Mouse (Mus musculus) liver, adult 2 months (tissue): ENCODE results near the gene Oas1g. TPM values are rescaled to one million over a fixed set of nuclear protein-coding genes. Genes with fewer than 3 reads are reported as not detected.
"Not testable (repeated sequence)": the region's sequence is repeated elsewhere in the genome, so short reads cannot be mapped to it uniquely, and the experiment has no call there.

Experiments
- DNase-seq: peaks from one replicate; pipeline ENCODE4 v3.0.0-alpha.2; 2011; ENCODE audit warnings: low read depth, low spot score; ENCODE audit errors: extremely low read depth
- H3K27ac ChIP-seq: fragments of 200-500 bp; replicated peaks from 2 replicates; pipeline ENCODE4 v1.5.1; 2012; ENCODE audit warnings: low read depth, mild to moderate bottlenecking, control low read depth, inconsistent platforms, low read length; ENCODE audit not compliant: insufficient read depth
- H3K27me3 ChIP-seq: fragments of 200-500 bp; 2 replicates; pipeline ENCODE4 v1.6.1; 2012; ENCODE audit warnings: mild to moderate bottlenecking, moderate library complexity, low read length, inconsistent platforms; ENCODE audit not compliant: control insufficient read depth, insufficient read depth
- H3K36me3 ChIP-seq: fragments of 200-500 bp; 2 replicates; pipeline ENCODE4 v1.6.1; 2012; ENCODE audit warnings: low read length, inconsistent platforms; ENCODE audit not compliant: control insufficient read depth, insufficient read depth
- H3K4me1 ChIP-seq: fragments of 200-500 bp; 2 replicates; pipeline ENCODE4 v1.6.1; 2011; ENCODE audit warnings: low read length; ENCODE audit not compliant: control insufficient read depth, insufficient read depth
- H3K4me3 ChIP-seq: fragments of 200-500 bp; 2 replicates; pipeline ENCODE4 v1.5.1; 2011; ENCODE audit warnings: low read depth, mild to moderate bottlenecking, control low read depth, low read length, moderate library complexity; ENCODE audit not compliant: insufficient read depth
- H3K79me2 ChIP-seq: fragments of 200-500 bp; 2 replicates; pipeline ENCODE4 v1.6.1; 2012; ENCODE audit warnings: inconsistent platforms, mild to moderate bottlenecking, low read length, moderate library complexity; ENCODE audit not compliant: control insufficient read depth, insufficient read depth
- H3K9ac ChIP-seq: fragments of 200-500 bp; 2 replicates; pipeline ENCODE4 v1.6.1; 2012; ENCODE audit warnings: low read depth, mild to moderate bottlenecking, control low read depth, inconsistent platforms, low read length
- CTCF ChIP-seq: fragments of 200-500 bp; IDR thresholded peaks from 2 replicates; pipeline ENCODE4 v1.5.1; 2011; ENCODE audit warnings: low read depth, low read length, control low read depth
- POLR2A ChIP-seq: fragments of 200-500 bp; IDR thresholded peaks from 2 replicates; pipeline ENCODE4 v1.6.1; 2011; ENCODE audit warnings: low read length, control low read depth; ENCODE audit not compliant: insufficient read depth; ENCODE audit errors: extremely low read depth
- WGBS: fragments of 180-500 bp; shearing (Covaris S2); methylation state at CpG from one replicate; pipeline ENCODE4 v1.1.7; 2018; 5-methylcytosine and 5-hydroxymethylcytosine counted together
- polyA plus RNA-seq: library from polyadenylated mRNA; depleted of rRNA; stranded (reverse); fragments of >200 nt; gene quantifications from 2 replicates; pipeline ENCODE4 v1.2.3, GENCODE M21; 2012
- total RNA-seq: library from RNA; depleted of rRNA; stranded (reverse); fragments of >200 nt; gene quantifications from 2 replicates; pipeline ENCODE4 v1.2.3, GENCODE M21; 2014

The Oas1g gene
- total and polyA plus RNA-seq, 2 experiments, result 2.9 to 4.3 TPM

GRCm38 (mm10) chr5:120892243-120892660, 4.8 kb upstream of the Oas1g start:
- no peaks in the 10 kb centered on the region for H3K36me3 ChIP-seq

GRCm38 (mm10) chr5:120891566-120892242, 4.3 kb upstream of the Oas1g start:
- H3K79me2 ChIP-seq, H3K4me3 ChIP-seq, H3K27ac ChIP-seq, H3K27me3 ChIP-seq, H3K36me3 ChIP-seq, H3K9ac ChIP-seq, H3K4me1 ChIP-seq: not testable (repeated sequence)
- 83% methylated on average over 2 of the region's 2 CpGs for WGBS
- DNase-seq, result peak; percentile 39

More at GRCm38 (mm10) chr5:120892243-120892660, 4.8 kb upstream of the Oas1g start:
- no peak for DNase-seq
- 79% methylated on average over 2 of the region's 2 CpGs for WGBS
- TF ChIP-seq POLR2A (no peak), CTCF (no peak)
- H3K27ac ChIP-seq, result no peak overlapping the region
- H3K79me2 ChIP-seq, result no peaks in the 10 kb centered on the region
- no peaks in the 10 kb centered on the region for H3K27me3 ChIP-seq
- no peak overlapping the region for H3K9ac ChIP-seq
- H3K4me3 ChIP-seq, result no peak overlapping the region
- no peaks in the 10 kb centered on the region for H3K4me1 ChIP-seq

- no peaks in the 10 kb centered on the region for H3K36me3 ChIP-seq
- no peak overlapping the region for H3K4me3 ChIP-seq
- no peaks in the 10 kb centered on the region for H3K79me2 ChIP-seq
- H3K27me3 ChIP-seq, result no peaks in the 10 kb centered on the region; the same call in 1 of the 2 replicates
- no peak overlapping the region for H3K9ac ChIP-seq
- H3K27ac ChIP-seq, result no peak overlapping the region
- DNase-seq, result no peak
- 55% methylated on average over 3 of the region's 3 CpGs for WGBS
- TF ChIP-seq POLR2A, result no peak
- TF ChIP-seq CTCF, result no peak
- no peaks in the 10 kb centered on the region for H3K4me1 ChIP-seq
Measured at GRCm38 (mm10) chr5:120890991-120891390, 3.6 kb upstream of the Oas1g start.

- TF ChIP-seq CTCF (no peak), POLR2A (no peak)
- WGBS, result 75% methylated on average over 2 of the region's 2 CpGs
- no peaks in the 10 kb centered on the region for H3K36me3 ChIP-seq
- no peak overlapping the region for H3K4me3 ChIP-seq
- no peak for DNase-seq
- no peaks in the 10 kb centered on the region for H3K4me1 ChIP-seq
- H3K79me2 ChIP-seq, result no peaks in the 10 kb centered on the region
- no peak overlapping the region for H3K9ac ChIP-seq
- no peak overlapping the region for H3K27ac ChIP-seq
- H3K27me3 ChIP-seq, result no peaks in the 10 kb centered on the region; the same call in 1 of the 2 replicates
Measured at GRCm38 (mm10) chr5:120890026-120890425, 2.6 kb upstream of the Oas1g start.

GRCm38 (mm10) chr5:120888294-120888815, 942 bp upstream of the Oas1g start:
- H3K27me3 ChIP-seq, H3K27ac ChIP-seq, H3K36me3 ChIP-seq, H3K4me1 ChIP-seq, H3K79me2 ChIP-seq, DNase-seq, H3K4me3 ChIP-seq, H3K9ac ChIP-seq: not testable (repeated sequence)
- WGBS, result 52% methylated on average over 4 of the region's 4 CpGs

GRCm38 (mm10) chr5:120887831-120888230, 418 bp upstream of the Oas1g start:
- WGBS, result 39% methylated on average over 6 of the region's 6 CpGs
- no peak overlapping the region for H3K27ac ChIP-seq
- H3K9ac ChIP-seq, result no peak overlapping the region
- H3K4me3 ChIP-seq, result no peak overlapping the region
- H3K4me1 ChIP-seq, result no peaks in the 10 kb centered on the region
- no peaks in the 10 kb centered on the region for H3K36me3 ChIP-seq
- TF ChIP-seq CTCF, result no peak
- TF ChIP-seq POLR2A, result no peak
- H3K27me3 ChIP-seq, result no peaks in the 10 kb centered on the region; the same call in 1 of the 2 replicates
- no peaks in the 10 kb centered on the region for H3K79me2 ChIP-seq
- DNase-seq, result no peak

GRCm38 (mm10) chr5:120881681-120882080, 5.7 kb downstream of the Oas1g start:
- WGBS, result 88% methylated on average over 6 of the region's 6 CpGs
- not testable (repeated sequence) for H3K9ac ChIP-seq, H3K4me3 ChIP-seq, H3K79me2 ChIP-seq, H3K4me1 ChIP-seq, H3K27me3 ChIP-seq, H3K36me3 ChIP-seq, DNase-seq, H3K27ac ChIP-seq

- H3K36me3 ChIP-seq, H3K27ac ChIP-seq, H3K4me1 ChIP-seq, H3K4me3 ChIP-seq, H3K27me3 ChIP-seq, DNase-seq, H3K79me2 ChIP-seq, H3K9ac ChIP-seq: not testable (repeated sequence)
- WGBS, result 54% methylated on average over 2 of the region's 2 CpGs
Measured at GRCm38 (mm10) chr5:120878803-120879202, 8.6 kb downstream of the Oas1g start.
